Mouse (Mus musculus) brain, embryonic 14.5 days (tissue): ENCODE data around the gene Il2rb. TPM values are rescaled to one million over a fixed set of nuclear protein-coding genes. Genes with fewer than 3 reads are reported as not detected.
A peak's percentile ranks its signal among the peaks of the same experiment; 100 is the strongest.

Experiments used
- DNase-seq: peaks from one replicate; pipeline ENCODE4 v3.0.0-alpha.2; 2011; ENCODE audit warnings: low read depth
- CTCF ChIP-seq: fragments of 200-500 bp; IDR thresholded peaks from 2 replicates; pipeline ENCODE4 v1.5.1; 2012; ENCODE audit warnings: inconsistent platforms, mild to moderate bottlenecking, moderate library complexity, borderline replicate concordance; ENCODE audit not compliant: insufficient read depth, insufficient read length; ENCODE audit errors: extremely low read depth
- POLR2A ChIP-seq: fragments of 200-500 bp; IDR thresholded peaks from 2 replicates; pipeline ENCODE4 v1.6.1; 2012; ENCODE audit warnings: mild to moderate bottlenecking, inconsistent platforms, borderline replicate concordance; ENCODE audit not compliant: poor library complexity, insufficient read depth, insufficient read length, severe bottlenecking; ENCODE audit errors: extremely low read depth
- polyA plus RNA-seq: library from polyadenylated mRNA; depleted of rRNA; stranded (reverse); fragments of >200 nt; gene quantifications from 2 replicates; pipeline ENCODE4 v1.2.3, GENCODE M21; 2012

Il2rb gene
- polyA plus RNA-seq, 1 experiment = 0.12 TPM

GRCm38 (mm10) chr15:78451201-78451600, 43.9 kb downstream of the Il2rb start:
- DNase-seq = no peak
- TF ChIP-seq POLR2A (no peak), CTCF (no peak)

- TF ChIP-seq POLR2A (no peak), CTCF (no peak)
- DNase-seq = no peak
Measured at GRCm38 (mm10) chr15:78450419-78450768, 44.7 kb downstream of the Il2rb start.

- no peak for TF ChIP-seq POLR2A
- DNase-seq = peak; percentile 62
Measured at GRCm38 (mm10) chr15:78449694-78450418, 45.2 kb downstream of the Il2rb start.

DNA sequence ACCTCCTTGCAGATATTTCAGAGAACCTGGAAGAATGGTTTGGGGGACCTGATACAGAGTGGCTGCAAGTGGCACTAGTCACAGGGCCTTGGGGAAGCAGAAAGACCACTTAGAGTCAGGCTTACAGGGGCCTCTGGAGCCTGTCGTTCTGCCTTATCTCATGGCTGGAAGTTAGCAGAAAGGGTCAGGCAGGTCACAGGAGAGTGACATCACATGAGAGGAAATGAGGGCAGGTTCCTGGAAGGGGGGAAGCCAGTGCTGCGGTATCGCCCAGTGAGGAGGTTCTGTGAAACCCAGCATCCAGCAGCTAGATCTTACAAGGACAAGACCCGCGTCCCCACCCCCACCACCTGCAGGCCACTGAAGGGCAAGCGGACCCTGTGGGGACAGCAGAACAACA, 45.9 kb downstream of the Il2rb start:
- DNase-seq = no peak
- TF ChIP-seq CTCF (no peak), POLR2A (no peak)

DNA sequence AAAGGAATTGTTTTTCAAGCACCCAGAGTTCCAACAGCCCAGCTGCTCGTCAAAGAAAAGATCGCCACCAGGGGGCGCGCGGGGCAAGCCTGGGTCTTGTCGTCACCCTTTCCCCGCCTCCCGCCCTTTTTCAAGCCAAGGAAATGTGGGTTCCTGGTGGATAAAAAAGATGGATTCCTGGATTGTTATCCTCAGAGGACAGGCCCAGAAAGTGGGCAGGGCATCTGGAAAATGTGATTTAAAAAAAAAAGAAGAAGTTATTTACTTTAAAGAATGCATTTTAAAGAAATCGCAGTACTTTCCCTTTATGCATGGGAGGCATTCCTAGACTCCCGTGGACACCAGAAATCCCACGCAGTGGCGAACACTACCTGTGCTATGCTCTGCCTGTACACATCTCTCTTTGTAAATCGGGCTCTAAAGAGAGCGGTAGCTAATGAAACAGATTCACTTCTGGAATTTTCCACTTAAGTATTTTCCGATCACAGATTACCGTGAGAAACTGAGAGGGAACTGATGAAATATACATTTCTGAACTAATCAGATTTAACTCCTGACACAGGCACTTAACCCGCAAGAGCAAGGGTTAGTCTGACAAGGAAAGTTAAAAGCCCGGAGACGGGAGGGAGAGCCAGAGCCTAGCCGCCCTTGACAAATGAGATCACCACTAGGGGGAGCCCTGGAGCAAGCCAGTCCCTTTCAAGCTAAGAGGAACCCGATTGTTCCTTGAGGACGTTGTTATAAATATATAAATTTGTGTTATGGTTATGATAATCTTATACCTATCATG, 47.1 kb downstream of the Il2rb start:
- TF ChIP-seq POLR2A = no peak
- TF ChIP-seq CTCF = peak; percentile 95
- peak; percentile 94 for DNase-seq

DNA sequence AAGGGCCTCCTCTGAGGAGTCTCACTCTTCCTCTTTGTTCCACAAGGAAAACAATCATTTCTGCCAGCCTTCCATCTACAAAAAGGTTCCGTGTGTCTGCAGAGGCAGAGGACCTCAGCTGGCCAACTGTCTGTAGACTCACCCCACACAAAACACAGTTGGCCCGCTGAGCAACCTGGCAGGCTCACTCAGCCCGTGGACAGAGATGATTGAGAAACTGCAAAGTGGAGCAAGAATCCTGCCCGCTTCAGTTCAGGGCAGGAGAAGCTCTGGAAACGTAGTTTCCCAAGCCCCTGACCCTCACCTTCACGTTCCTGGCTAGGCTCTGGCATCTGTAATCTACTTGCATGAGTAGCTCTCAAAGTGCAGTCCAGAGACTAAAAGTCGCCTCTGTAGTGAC, 48.0 kb downstream of the Il2rb start:
- TF ChIP-seq POLR2A (no peak), CTCF (no peak)
- DNase-seq = no peak

DNA sequence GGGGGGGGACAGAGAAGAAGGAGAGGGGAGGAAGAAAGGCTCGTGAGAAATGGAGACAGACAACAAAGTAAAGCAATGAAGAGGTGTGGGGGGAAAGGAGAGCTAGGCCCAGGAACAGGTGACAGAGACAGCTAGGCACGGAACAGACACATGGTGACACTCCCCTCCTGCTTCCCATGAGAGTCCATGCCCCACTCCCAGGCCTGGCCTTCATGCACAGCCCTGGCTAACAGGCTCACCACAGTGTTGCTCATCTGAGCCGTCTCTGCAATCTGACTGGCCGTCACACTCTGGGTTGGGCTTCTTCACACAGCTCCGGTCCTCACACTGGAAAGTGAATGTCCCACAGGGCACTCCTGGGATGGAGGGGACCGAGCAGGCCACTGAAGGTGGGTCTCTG, 51.2 kb downstream of the Il2rb start:
- no peak for DNase-seq
- no peak for TF ChIP-seq CTCF
- TF ChIP-seq POLR2A = no peak

DNA sequence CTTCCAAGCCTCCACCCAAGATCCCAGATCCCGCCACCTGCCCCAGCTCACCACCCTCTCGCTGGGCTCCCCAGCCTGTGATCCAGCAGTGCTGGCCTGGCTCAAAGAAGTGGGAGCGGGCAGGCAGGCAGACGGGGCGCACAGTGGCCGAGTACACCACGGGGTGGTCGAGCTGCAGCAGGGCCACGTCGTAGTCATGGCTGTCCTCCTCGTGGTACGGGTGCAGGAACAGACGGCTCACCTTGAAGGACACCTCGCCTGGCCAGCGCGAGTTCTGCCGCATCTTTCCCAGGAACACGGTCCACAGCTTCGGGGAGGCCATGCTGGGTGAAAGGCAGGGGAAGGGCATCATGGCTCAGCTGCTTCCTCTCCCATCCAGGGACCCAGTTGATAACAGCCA, 52.8 kb downstream of the Il2rb start:
- TF ChIP-seq CTCF (no peak), POLR2A (no peak)
- no peak for DNase-seq

GRCm38 (mm10) chr15:78438973-78439372, 56.1 kb downstream of the Il2rb start:
- no peak for DNase-seq
- TF ChIP-seq CTCF = no peak
- TF ChIP-seq POLR2A = no peak

GRCm38 (mm10) chr15:78438505-78438904, 56.6 kb downstream of the Il2rb start:
- TF ChIP-seq POLR2A = no peak
- no peak for TF ChIP-seq CTCF
- DNase-seq = no peak

- TF ChIP-seq POLR2A (no peak), CTCF (no peak)
- no peak for DNase-seq
Measured at GRCm38 (mm10) chr15:78438018-78438394, 57.1 kb downstream of the Il2rb start.
